Comparison of ENCODE assay signal across 9 mouse cellular contexts in the genomic region with DNA sequence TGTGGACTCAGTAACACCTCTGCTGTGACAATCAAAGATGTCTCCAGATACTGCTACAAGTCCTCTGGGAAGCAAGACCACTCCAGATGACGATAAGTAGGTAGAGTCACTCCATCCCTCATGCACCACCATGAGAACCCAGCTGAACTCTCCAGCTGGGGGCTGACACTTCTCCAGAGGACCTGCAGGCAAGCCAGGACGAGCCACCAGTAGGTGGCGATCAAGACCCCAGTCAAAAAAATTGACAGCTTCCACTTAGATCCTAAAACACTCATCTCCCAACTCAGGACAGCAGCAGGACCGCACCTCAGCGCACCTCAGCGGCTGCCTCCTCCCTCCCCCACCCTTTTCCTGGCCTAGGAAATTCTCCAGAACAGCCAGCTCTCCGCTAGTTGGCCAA. TPM values are rescaled to one million over a fixed set of nuclear protein-coding genes. Genes with fewer than 3 reads are reported as not detected.
DNase-seq lines count a peak whose midpoint lies in the region; ATAC-seq and TF ChIP-seq lines count a peak whose summit lies in the region.
"Had no signal": no experiment of that assay in that cellular context is flagged by ENCODE, and none has a peak within 500 bp of the region (broad histone marks: within the 10 kb centered on the region; RNA-seq: fewer than 3 reads in every experiment).

No protein-coding gene starts in this region.

- H3K4me3 ChIP-seq in heart, adult 2 months: no peak overlapping the region
- no peak overlapping the region for H3K4me3 ChIP-seq in heart, embryonic 12.5 days
- H3K4me3 ChIP-seq in cerebellum, adult 2 months (replicated peaks; ENCODE audit: insufficient read depth, low read depth, low read length): no peak overlapping the region
- no peak overlapping the region for H3K4me3 ChIP-seq in midbrain, embryonic 13.5 days (replicated peaks)

- DNase-seq in heart, adult 2 months: peak; percentile 50 to 75
- peak; percentile 73 to 80 for DNase-seq in cerebellum, adult 2 months
- peak; percentile 57 to 61 for DNase-seq in frontal cortex, postnatal 25 days (ENCODE audit: low spot score in 2 of 2)
- peak; percentile 59 for DNase-seq in induced T-regulatory cell, adult 2 months (ENCODE audit: low read depth)
- DNase-seq in left cerebral cortex, postnatal 14 days (ENCODE audit: low spot score in 2 of 2): peak; percentile 75 to 80
- DNase-seq in spleen, postnatal 4 days (ENCODE audit: low spot score in 2 of 2): peak; percentile 22 to 70

- H3K27me3 ChIP-seq in heart, adult 2 months (ENCODE audit: control insufficient read depth, insufficient read depth, low read length): no peaks in the 10 kb centered on the region
- peaks cover 13% of the 10 kb centered on the region; the same call in 1 of the 2 replicates for H3K27me3 ChIP-seq in heart, embryonic 12.5 days (replicated peaks)
- no peaks in the 10 kb centered on the region for H3K27me3 ChIP-seq in cerebellum, adult 2 months (ENCODE audit: control insufficient read depth, insufficient read depth, low read length)
- H3K27me3 ChIP-seq in midbrain, embryonic 13.5 days: no peaks in the 10 kb centered on the region

- no peak for TF ChIP-seq EP300 in heart, adult 2 months (IDR thresholded peaks at IDR 0.05; ENCODE audit: insufficient read depth, low read depth, low read length)

- H3K4me2 ChIP-seq in heart, embryonic 12.5 days: no peak overlapping the region
- H3K4me2 ChIP-seq in midbrain, embryonic 13.5 days (replicated peaks): no peak overlapping the region

- no peaks in the 10 kb centered on the region for H3K4me1 ChIP-seq in heart, adult 2 months (ENCODE audit: control insufficient read depth, insufficient read depth, low read length)
- no peaks in the 10 kb centered on the region for H3K4me1 ChIP-seq in heart, embryonic 12.5 days (replicated peaks)
- peaks cover 13% of the 10 kb centered on the region for H3K4me1 ChIP-seq in cerebellum, adult 2 months (ENCODE audit: control insufficient read depth, insufficient read depth, low read length)
- peaks cover 12% of the 10 kb centered on the region for H3K4me1 ChIP-seq in midbrain, embryonic 13.5 days (replicated peaks)

- H3K79me2 ChIP-seq in heart, adult 2 months (replicated peaks; ENCODE audit: control insufficient read depth, insufficient read depth, low read length): no peaks in the 10 kb centered on the region

- TF ChIP-seq CTCF in heart, adult 2 months (IDR thresholded peaks at IDR 0.05): peak; percentile 89
- peak; percentile 75 for TF ChIP-seq CTCF in cerebellum, adult 2 months (IDR thresholded peaks at IDR 0.05; ENCODE audit: borderline replicate concordance, insufficient read depth, low read depth, low read length)

- intact Hi-C loops in heart, adult 2 months (cut with DNase I): loop anchor here (2.0 kb wide), 1 partner anchor 108 kb away; no protein-coding TSS in a partner anchor
- intact Hi-C loops in left cerebral cortex, postnatal 14 days (cut with DNase I): no loop called here

- H3K27ac ChIP-seq in heart, adult 2 months: no peak overlapping the region
- no peak overlapping the region for H3K27ac ChIP-seq in heart, embryonic 12.5 days (ENCODE audit: poor library complexity, severe bottlenecking)
- no peak overlapping the region for H3K27ac ChIP-seq in cerebellum, adult 2 months (ENCODE audit: insufficient read depth, low read length)
- H3K27ac ChIP-seq in midbrain, embryonic 13.5 days: no peak overlapping the region
- H3K27ac ChIP-seq: macrophage had no signal

- no peaks in the 10 kb centered on the region for H3K36me3 ChIP-seq in heart, adult 2 months (ENCODE audit: control insufficient read depth, insufficient read depth, low read length)
- H3K36me3 ChIP-seq in heart, embryonic 12.5 days: no peaks in the 10 kb centered on the region
- H3K36me3 ChIP-seq in midbrain, embryonic 13.5 days: no peaks in the 10 kb centered on the region

- no peak for TF ChIP-seq POLR2A in heart, adult 2 months (IDR thresholded peaks at IDR 0.05; ENCODE audit: insufficient read depth, low read depth, low read length)
- no peak for TF ChIP-seq POLR2A in cerebellum, adult 2 months (IDR thresholded peaks at IDR 0.05; ENCODE audit: borderline replicate concordance, insufficient read depth, low read length)

- no peaks in the 10 kb centered on the region for H3K9me3 ChIP-seq in heart, embryonic 12.5 days (replicated peaks)
- H3K9me3 ChIP-seq in midbrain, embryonic 13.5 days: no peaks in the 10 kb centered on the region

- ATAC-seq in heart, embryonic 12.5 days (ENCODE audit: insufficient number of reproducible peaks, low FRiP score): no peak
- ATAC-seq in midbrain, embryonic 13.5 days: peak; percentile 69

- H3K9ac ChIP-seq in heart, adult 2 months (ENCODE audit: low read depth, low read length): no peak overlapping the region
- no peak overlapping the region for H3K9ac ChIP-seq in heart, embryonic 12.5 days
- H3K9ac ChIP-seq in midbrain, embryonic 13.5 days (replicated peaks): no peak overlapping the region

- 10% methylated on average over 7 of the region's 7 CpGs for WGBS in heart, adult 2 months
- WGBS in heart, embryonic 12.5 days: 4% methylated on average over 7 of the region's 7 CpGs
- 24% methylated on average over 7 of the region's 7 CpGs for WGBS in cerebellum, adult 2 months
- WGBS in midbrain, embryonic 13.5 days: 9% methylated on average over 7 of the region's 7 CpGs

RNA-seq across cellular contexts. Expression of a gene that starts 43.8 kb away (rescaled TPM):
- total RNA-seq in heart, adult 2 months (2021): under 1 TPM; 0.29 to 0.61 TPM
- polyA plus RNA-seq in heart, adult 2 months (2012; rRNA removed): 0.16 and 0.35 TPM in 2 replicates
- polyA plus RNA-seq in heart, embryonic 12.5 days (2016; fragmentation: Nextera tagmentation; extraction: Ambion mirVana): 0.32 and 0.41 TPM in 2 replicates
- 64.7 and 79.9 TPM in 2 replicates for polyA plus RNA-seq in cerebellum, adult 2 months (2012; rRNA removed)
- total RNA-seq in left cerebral cortex, postnatal 14 days (2021): 100 to 1,000 TPM; 143 to 154 TPM
- 9.7 and 10.4 TPM in 2 replicates for polyA plus RNA-seq in midbrain, embryonic 13.5 days (2015; fragmentation: Nextera tagmentation; extraction: Ambion mirVana)
